Mouse (Mus musculus): ENCODE results near the gene Zdhhc22.

- no peak for TF ChIP-seq CTCF (IDR thresholded peaks at IDR 0.05; ENCODE audit: control insufficient read depth, insufficient read depth, low read length)
- no peak for TF ChIP-seq POLR2A (IDR thresholded peaks at IDR 0.05; ENCODE audit: borderline replicate concordance, control insufficient read depth, low read depth, low read length)
These were observed 16.5 kb downstream of the Zdhhc22 start for GRCm38 (mm10) chr12:86973706-86974105.

Measured in bone marrow, adult 2 months (tissue).